ENCODE assay signal across 12 mouse cellular contexts in the genomic region with DNA sequence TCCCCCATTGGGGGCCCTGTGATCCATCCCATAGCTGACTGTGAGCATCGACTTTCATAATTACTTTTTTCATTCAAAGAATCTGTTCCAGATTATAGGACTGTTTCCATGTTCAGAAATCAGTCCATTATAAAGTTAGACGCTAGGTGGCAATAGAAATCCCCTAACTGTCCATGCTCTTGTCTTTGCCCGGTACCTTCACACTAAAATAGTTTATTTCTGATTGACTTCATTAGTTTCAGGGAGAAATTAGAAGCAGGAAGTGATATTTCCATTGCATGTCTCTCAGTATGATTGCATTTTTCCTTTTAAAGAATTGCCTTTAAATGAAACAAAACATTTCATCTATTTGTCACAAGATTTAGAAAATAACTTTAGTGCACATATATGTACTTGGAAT.
DNase-seq lines count a peak whose midpoint lies in the region; ATAC-seq and TF ChIP-seq lines count a peak whose summit lies in the region.
"Had no signal": no experiment of that assay in that cellular context is flagged by ENCODE, and none has a peak within 500 bp of the region (broad histone marks: within the 10 kb centered on the region; RNA-seq: fewer than 3 reads in every experiment).

No protein-coding gene starts in this region.

- TF ChIP-seq CTCF in intestine, postnatal 0 days (IDR thresholded peaks at IDR 0.05; ENCODE audit: low read depth), result peak; percentile 70
- peak; percentile 21; the same call in 1 of the 2 replicates for TF ChIP-seq CTCF in E14TG2a.4 (conservative IDR thresholded peaks at IDR 0.05; ENCODE audit: low read length)

- H3K27ac ChIP-seq in intestine, postnatal 0 days (ENCODE audit: low read depth, low read length), result no peak overlapping the region
- no peak overlapping the region for H3K27ac ChIP-seq in intestine, embryonic 16.5 days (ENCODE audit: low read length)
- no peak overlapping the region for H3K27ac ChIP-seq in embryonic facial prominence, embryonic 14.5 days (replicated peaks; ENCODE audit: low read depth, low read length)
- H3K27ac ChIP-seq: embryonic facial prominence, embryonic 12.5 days; limb, embryonic 15.5 days had no signal

- no peaks in the 10 kb centered on the region for H3K4me1 ChIP-seq in intestine, postnatal 0 days (replicated peaks; ENCODE audit: control insufficient read depth, insufficient read depth, low read length)
- H3K4me1 ChIP-seq in intestine, embryonic 16.5 days (ENCODE audit: control insufficient read depth, insufficient read depth, low read length), result no peaks in the 10 kb centered on the region
- no peaks in the 10 kb centered on the region for H3K4me1 ChIP-seq in E14TG2a.4 (replicated peaks; ENCODE audit: low read depth, low read length)
- H3K4me1 ChIP-seq in embryonic facial prominence, embryonic 14.5 days (ENCODE audit: control insufficient read depth, insufficient read depth, low read length), result no peaks in the 10 kb centered on the region
- H3K4me1 ChIP-seq: embryonic facial prominence, embryonic 12.5 days; limb, embryonic 15.5 days; megakaryocyte, embryonic 14.5 days had no signal

- H3K27me3 ChIP-seq in intestine, postnatal 0 days (replicated peaks; ENCODE audit: control insufficient read depth, insufficient read depth, low read length), result no peaks in the 10 kb centered on the region
- H3K27me3 ChIP-seq in intestine, embryonic 16.5 days (replicated peaks; ENCODE audit: control insufficient read depth, insufficient read depth, low read length), result no peaks in the 10 kb centered on the region
- H3K27me3 ChIP-seq in E14TG2a.4 (ENCODE audit: insufficient read depth, low read length), result no peaks in the 10 kb centered on the region
- no peaks in the 10 kb centered on the region for H3K27me3 ChIP-seq in embryonic facial prominence, embryonic 14.5 days (replicated peaks; ENCODE audit: control insufficient read depth, insufficient read depth, low read length)
- H3K27me3 ChIP-seq: embryonic facial prominence, embryonic 12.5 days; limb, embryonic 15.5 days; megakaryocyte, embryonic 14.5 days had no signal

- H3K9ac ChIP-seq in intestine, postnatal 0 days (ENCODE audit: low read depth, low read length), result no peak overlapping the region
- H3K9ac ChIP-seq in intestine, embryonic 16.5 days (ENCODE audit: low read depth, low read length), result no peak overlapping the region
- no peak overlapping the region for H3K9ac ChIP-seq in embryonic facial prominence, embryonic 14.5 days (ENCODE audit: low read depth, low read length)
- H3K9ac ChIP-seq: embryonic facial prominence, embryonic 12.5 days; limb, embryonic 15.5 days had no signal

- H3K4me2 ChIP-seq in intestine, postnatal 0 days (replicated peaks; ENCODE audit: low read depth), result no peak overlapping the region
- H3K4me2 ChIP-seq in intestine, embryonic 16.5 days (ENCODE audit: low read depth, low read length), result no peak overlapping the region
- no peak overlapping the region for H3K4me2 ChIP-seq in embryonic facial prominence, embryonic 14.5 days (ENCODE audit: low read depth, low read length)
- H3K4me2 ChIP-seq: embryonic facial prominence, embryonic 12.5 days; limb, embryonic 15.5 days had no signal

- H3K9me3 ChIP-seq in intestine, postnatal 0 days (ENCODE audit: control insufficient read depth), result no peaks in the 10 kb centered on the region
- no peaks in the 10 kb centered on the region for H3K9me3 ChIP-seq in intestine, embryonic 16.5 days (ENCODE audit: control insufficient read depth, low read length)
- H3K9me3 ChIP-seq in E14TG2a.4 (ENCODE audit: low read length), result no peaks in the 10 kb centered on the region
- no peaks in the 10 kb centered on the region for H3K9me3 ChIP-seq in embryonic facial prominence, embryonic 14.5 days (ENCODE audit: control insufficient read depth, low read length)
- H3K9me3 ChIP-seq: embryonic facial prominence, embryonic 12.5 days; limb, embryonic 15.5 days; megakaryocyte, embryonic 14.5 days had no signal

- no peak for ATAC-seq in intestine, postnatal 0 days
- no peak for ATAC-seq in intestine, embryonic 16.5 days
- ATAC-seq in embryonic facial prominence, embryonic 14.5 days (ENCODE audit: low read depth), result no peak

- WGBS in intestine, postnatal 0 days, result 13% methylated on average over 3 of the region's 3 CpGs
- WGBS in intestine, embryonic 16.5 days, result 18% methylated on average over 3 of the region's 3 CpGs
- WGBS in embryonic facial prominence, embryonic 14.5 days, result 12% methylated on average over 3 of the region's 3 CpGs

- no peak overlapping the region for H3K4me3 ChIP-seq in intestine, postnatal 0 days (ENCODE audit: low read depth, low read length)
- no peak overlapping the region for H3K4me3 ChIP-seq in intestine, embryonic 16.5 days (ENCODE audit: low read length)
- H3K4me3 ChIP-seq in E14TG2a.4 (replicated peaks; ENCODE audit: low read length), result no peak overlapping the region
- no peak overlapping the region for H3K4me3 ChIP-seq in embryonic facial prominence, embryonic 14.5 days (ENCODE audit: low read depth, low read length)
- H3K4me3 ChIP-seq: embryonic facial prominence, embryonic 12.5 days; limb, embryonic 15.5 days; megakaryocyte, embryonic 14.5 days had no signal

- H3K36me3 ChIP-seq in intestine, postnatal 0 days (ENCODE audit: control insufficient read depth, insufficient read depth), result no peaks in the 10 kb centered on the region
- no peaks in the 10 kb centered on the region for H3K36me3 ChIP-seq in intestine, embryonic 16.5 days (ENCODE audit: control insufficient read depth, insufficient read depth, low read length)
- H3K36me3 ChIP-seq in E14TG2a.4 (ENCODE audit: insufficient read depth, low read length), result no peaks in the 10 kb centered on the region
- H3K36me3 ChIP-seq in embryonic facial prominence, embryonic 14.5 days (ENCODE audit: control insufficient read depth, insufficient read depth, low read length), result no peaks in the 10 kb centered on the region
- H3K36me3 ChIP-seq: embryonic facial prominence, embryonic 12.5 days; limb, embryonic 15.5 days had no signal

- peak; percentile 45 for DNase-seq in 416B (ENCODE audit: low read depth)
- DNase-seq in embryonic facial prominence, embryonic 14.5 days (ENCODE audit: low spot score), result peak; percentile 49
- DNase-seq in right cerebral cortex, postnatal 4 days, result no peak
- no peak for DNase-seq in kidney, postnatal 25 days
- DNase-seq: gastrocnemius, postnatal 25 days; kidney, postnatal 4 days had no signal

Comparison
In these comparisons a context has a peak if more than half of its experiments do, and no peak if none do; other contexts are left out.
1. DNase-seq: peak in 416B (single experiment) and embryonic facial prominence, embryonic 14.5 days (single experiment); none in right cerebral cortex, postnatal 4 days (single experiment) and kidney, postnatal 25 days (0 of 2).